Mouse (Mus musculus) testis, adult 2 months (tissue): Measurements from ENCODE around the gene Gpr82. TPM values are rescaled to one million over a fixed set of nuclear protein-coding genes. Genes with fewer than 3 reads are reported as not detected.

Source experiments
- H3K27ac ChIP-seq: fragments of 200-500 bp; 2 replicates; pipeline ENCODE4 v1.5.1; 2012; ENCODE audit warnings: low read depth, low read length; ENCODE audit not compliant: control insufficient read depth, insufficient read depth
- H3K27me3 ChIP-seq: fragments of 200-500 bp; 2 replicates; pipeline ENCODE4 v1.6.1; 2012; ENCODE audit warnings: mild to moderate bottlenecking, low read length, moderate library complexity; ENCODE audit not compliant: control insufficient read depth, insufficient read depth
- H3K36me3 ChIP-seq: fragments of 200-500 bp; 2 replicates; pipeline ENCODE4 v1.6.1; 2012; ENCODE audit warnings: mild to moderate bottlenecking, low read length; ENCODE audit not compliant: control insufficient read depth, insufficient read depth
- H3K4me1 ChIP-seq: fragments of 200-500 bp; 2 replicates; pipeline ENCODE4 v1.6.1; 2012; ENCODE audit warnings: low read length; ENCODE audit not compliant: control insufficient read depth, insufficient read depth
- H3K4me3 ChIP-seq: fragments of 200-500 bp; 2 replicates; pipeline ENCODE4 v1.5.1; 2012; ENCODE audit warnings: low read depth, mild to moderate bottlenecking, low read length, moderate library complexity, mixed read lengths; ENCODE audit not compliant: control insufficient read depth
- CTCF ChIP-seq: fragments of 200-500 bp; IDR thresholded peaks from 2 replicates; pipeline ENCODE4 v1.5.1; 2012; ENCODE audit warnings: low read depth, mild to moderate bottlenecking, inconsistent platforms, low read length, moderate library complexity; ENCODE audit not compliant: control insufficient read depth, insufficient read depth, insufficient replicate concordance
- POLR2A ChIP-seq: fragments of 200-500 bp; IDR thresholded peaks from 2 replicates; pipeline ENCODE4 v1.6.1; 2012; ENCODE audit warnings: low read depth, mild to moderate bottlenecking, inconsistent platforms, low read length, moderate library complexity; ENCODE audit not compliant: control insufficient read depth
- polyA plus RNA-seq: library from polyadenylated mRNA; depleted of rRNA; stranded (reverse); fragments of >200 nt; gene quantifications from 2 replicates; pipeline ENCODE4 v1.2.3, GENCODE M21; 2012; rRNA removed

Gpr82 gene
- 0.11 and 0.52 TPM in 2 replicates for polyA plus RNA-seq

GRCm38 (mm10) chrX:13661063-13661462, at the start of gene Gpr82:
Gpr82 (plus strand) TSS chrX:13661363.
- Histone ChIP-seq H3K36me3 (no peaks in the 10 kb centered on the region), H3K27me3 (no peaks in the 10 kb centered on the region), H3K27ac (no peak within 1 kb of the TSS), H3K4me1 (no peaks in the 10 kb centered on the region), H3K4me3 (no peak within 1 kb of the TSS)
- no peak for TF ChIP-seq CTCF
- no peak for TF ChIP-seq POLR2A

DNA sequence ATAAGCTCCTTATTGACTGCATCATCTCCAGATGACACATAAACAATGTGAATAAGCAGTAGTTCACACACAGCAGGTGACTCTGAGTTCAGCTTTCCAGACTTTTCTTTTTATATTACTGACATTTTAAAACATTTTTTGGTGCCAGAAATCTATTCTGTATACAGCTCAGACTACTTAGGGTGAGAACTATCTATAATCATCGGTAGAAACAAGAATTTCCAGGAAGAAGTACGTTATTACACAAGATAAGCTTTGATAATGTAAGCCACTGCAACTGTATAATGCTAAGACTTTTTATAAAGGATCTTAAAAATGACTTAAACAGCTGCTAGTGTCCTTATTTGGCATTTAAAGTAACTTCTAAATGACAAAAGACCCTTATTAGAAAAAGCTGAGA, 49.0 kb upstream of the Gpr82 start:
- Histone ChIP-seq H3K27ac (no peak overlapping the region), H3K4me3 (no peak overlapping the region), H3K4me1 (no peaks in the 10 kb centered on the region), H3K36me3 (no peaks in the 10 kb centered on the region), H3K27me3 (no peaks in the 10 kb centered on the region)
- no peak for TF ChIP-seq CTCF
- TF ChIP-seq POLR2A = no peak

GRCm38 (mm10) chrX:13616726-13617125, 44.4 kb upstream of the Gpr82 start:
- Histone ChIP-seq H3K27ac (no peak overlapping the region), H3K4me3 (no peak overlapping the region), H3K27me3 (no peaks in the 10 kb centered on the region), H3K36me3 (no peaks in the 10 kb centered on the region), H3K4me1 (no peaks in the 10 kb centered on the region)
- TF ChIP-seq CTCF = no peak

GRCm38 (mm10) chrX:13617294-13617693, 43.9 kb upstream of the Gpr82 start:
- no peak for TF ChIP-seq POLR2A
- TF ChIP-seq CTCF = no peak
- no peaks in the 10 kb centered on the region for H3K36me3 ChIP-seq
- H3K27me3 ChIP-seq = no peaks in the 10 kb centered on the region

GRCm38 (mm10) chrX:13618476-13618875, 42.7 kb upstream of the Gpr82 start:
- Histone ChIP-seq H3K36me3 (no peaks in the 10 kb centered on the region), H3K4me1 (no peaks in the 10 kb centered on the region), H3K27me3 (no peaks in the 10 kb centered on the region), H3K27ac (no peak overlapping the region), H3K4me3 (no peak overlapping the region)
- no peak for TF ChIP-seq POLR2A
- TF ChIP-seq CTCF = no peak

More at GRCm38 (mm10) chrX:13617294-13617693, 43.9 kb upstream of the Gpr82 start:
- H3K27ac ChIP-seq = no peak overlapping the region
- H3K4me1 ChIP-seq = no peaks in the 10 kb centered on the region
- H3K4me3 ChIP-seq = no peak overlapping the region

DNA sequence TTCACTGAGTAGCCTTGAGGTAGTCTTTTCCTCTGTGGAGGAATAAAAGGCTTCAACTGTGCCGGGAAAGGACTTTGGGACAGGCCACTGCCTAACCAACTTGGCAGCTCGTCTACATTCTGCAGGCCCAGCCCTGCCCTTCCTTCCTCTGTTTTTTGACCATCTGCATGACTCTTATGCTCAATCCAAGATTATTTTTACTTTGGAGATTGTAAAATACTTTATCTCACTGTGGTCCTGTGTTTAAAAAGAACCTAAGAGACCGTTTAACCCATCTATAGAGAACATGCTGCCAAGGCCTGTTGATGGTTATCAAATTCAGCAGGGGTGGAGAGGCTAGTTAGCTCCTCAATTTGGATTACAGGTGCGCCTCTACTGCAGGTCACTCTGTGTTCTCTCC, 39.7 kb upstream of the Gpr82 start:
- no peaks in the 10 kb centered on the region for H3K27me3 ChIP-seq
- H3K4me1 ChIP-seq = no peaks in the 10 kb centered on the region
- H3K4me3 ChIP-seq = no peak overlapping the region
- no peak for TF ChIP-seq CTCF
- TF ChIP-seq POLR2A = no peak
- H3K36me3 ChIP-seq = no peaks in the 10 kb centered on the region
- H3K27ac ChIP-seq = no peak overlapping the region

DNA sequence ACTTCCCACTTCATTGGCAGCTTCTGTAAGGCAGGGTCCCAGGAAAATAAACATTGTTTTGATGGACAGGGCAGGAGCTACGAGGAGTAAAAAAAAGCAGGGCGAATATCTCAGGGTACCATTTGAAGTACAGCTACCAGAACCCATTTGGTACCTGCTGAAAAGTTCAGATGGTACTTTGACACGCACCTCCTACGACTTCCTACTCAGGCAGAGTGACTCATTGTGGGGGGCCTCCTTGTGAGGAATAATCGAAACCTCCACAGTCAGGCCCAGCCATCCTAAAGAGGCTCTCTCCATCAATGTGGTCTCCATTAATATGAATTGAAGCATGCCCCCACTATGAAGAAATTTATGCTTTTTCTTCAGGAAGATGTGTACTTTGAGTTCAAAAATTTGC, 38.5 kb upstream of the Gpr82 start:
- TF ChIP-seq POLR2A (no peak), CTCF (no peak)
- H3K36me3 ChIP-seq = no peaks in the 10 kb centered on the region
- no peak overlapping the region for H3K4me3 ChIP-seq
- no peaks in the 10 kb centered on the region for H3K4me1 ChIP-seq
- H3K27me3 ChIP-seq = no peaks in the 10 kb centered on the region
- no peak overlapping the region for H3K27ac ChIP-seq
